Mouse (Mus musculus) E14TG2a.4 (cell line): ENCODE measurements at regions not wholly inside any gene's neighbourhood (a gene's known extent, or its start where the extent isn't known, plus 50 kb on each side); places are given as distances from the start of the nearest gene placed in this dataset.

Experiments used
- CTCF ChIP-seq: conservative IDR thresholded peaks from 2 replicates; pipeline ENCODE4 v1.5.1; 2014; ENCODE audit warnings: low read length
- POU5F1 ChIP-seq: IDR thresholded peaks from 2 replicates; pipeline ENCODE4 v1.6.1; 2014; ENCODE audit warnings: low read length, borderline replicate concordance

- no peak for TF ChIP-seq CTCF
- no peak for TF ChIP-seq POU5F1
Measured at GRCm38 (mm10) chr2:56083226-56083625, 647.5 kb downstream of the Kcnj3 start.
